Mouse (Mus musculus) liver, embryonic 11.5 days (tissue): ENCODE data around the gene Zcchc2. TPM values are rescaled to one million over a fixed set of nuclear protein-coding genes. Genes with fewer than 3 reads are reported as not detected.
A peak's percentile ranks its signal among the peaks of the same experiment; 100 is the strongest.

Experiments
- ATAC-seq: fragments of 200-750 bp; cut with Nextera tagmentation; replicated peaks from 2 replicates; pipeline ENCODE4 v1.8.0; 2017; ENCODE audit warnings: moderate number of reproducible peaks, mild to moderate bottlenecking, moderate TSS enrichment, moderate library complexity; ENCODE audit not compliant: low FRiP score
- DNase-seq: peaks from one replicate; pipeline ENCODE4 v3.0.0-alpha.2; 2017; ENCODE audit warnings: low spot score
- H3K27ac ChIP-seq: fragments of 300-500 bp; sonication (generic); 2 replicates; pipeline ENCODE4 v1.5.1; 2014; ENCODE audit warnings: mild to moderate bottlenecking, low read depth, low read length, control low read depth
- H3K27me3 ChIP-seq: fragments of 300-500 bp; sonication (generic); replicated peaks from 2 replicates; pipeline ENCODE4 v1.6.1; 2014; ENCODE audit warnings: low read length, mixed read lengths; ENCODE audit not compliant: control insufficient read depth, insufficient read depth
- H3K36me3 ChIP-seq: fragments of 300-500 bp; sonication (generic); 2 replicates; pipeline ENCODE4 v1.6.1; 2014; ENCODE audit warnings: mild to moderate bottlenecking, low read length, moderate library complexity, mixed read lengths; ENCODE audit not compliant: control insufficient read depth, insufficient read depth
- H3K4me1 ChIP-seq: fragments of 300-500 bp; sonication (generic); replicated peaks from 2 replicates; pipeline ENCODE4 v1.6.1; 2014; ENCODE audit warnings: low read length, mixed read lengths; ENCODE audit not compliant: control insufficient read depth, insufficient read depth
- H3K4me2 ChIP-seq: fragments of 300-500 bp; sonication (generic); 2 replicates; pipeline ENCODE4 v1.6.1; 2014; ENCODE audit warnings: mild to moderate bottlenecking, control low read depth, moderate library complexity
- H3K4me3 ChIP-seq: fragments of 300-500 bp; sonication (generic); 2 replicates; pipeline ENCODE4 v1.5.1; 2014; ENCODE audit warnings: low read depth, low read length, control low read depth
- H3K9ac ChIP-seq: fragments of 300-500 bp; sonication (generic); 2 replicates; pipeline ENCODE4 v1.6.1; 2014; ENCODE audit warnings: low read depth, low read length, control low read depth
- H3K9me3 ChIP-seq: fragments of 300-500 bp; sonication (generic); 2 replicates; pipeline ENCODE4 v1.6.1; 2016; ENCODE audit warnings: low read length, inconsistent platforms, mixed read lengths; ENCODE audit not compliant: control insufficient read depth
- WGBS: fragments of 180-500 bp; shearing (Covaris S2); extraction: QIAGEN DNeasy Blood & Tissue Kit; methylation state at CpG from one replicate; pipeline ENCODE4 v1.1.7; 2014; 5-methylcytosine and 5-hydroxymethylcytosine counted together
- polyA plus RNA-seq: library from polyadenylated mRNA; unstranded; fragments of >200 nt; fragmentation: Nextera tagmentation; extraction: Ambion mirVana; gene quantifications from 2 replicates; pipeline ENCODE4 v1.2.1, GENCODE M21; 2014

Zcchc2 gene
- polyA plus RNA-seq, 1 experiment from 2014 or later = 3.4 TPM

- Histone ChIP-seq H3K4me1 (no peaks in the 10 kb centered on the region; the same call in none of the 2 replicates), H3K9me3 (no peaks in the 10 kb centered on the region), H3K27me3 (no peaks in the 10 kb centered on the region), H3K27ac (no peak overlapping the region), H3K4me3 (no peak overlapping the region), H3K4me2 (no peak overlapping the region), H3K9ac (no peak overlapping the region), H3K36me3 (no peaks in the 10 kb centered on the region)
- DNase-seq (no peak), ATAC-seq (no peak)
- WGBS = 75% methylated on average over 6 of the region's 6 CpGs
Observed at GRCm38 (mm10) chr1:105982496-105983364, 7.5 kb upstream of the Zcchc2 start.

- WGBS = 90% methylated on average over 3 of the region's 3 CpGs
- H3K4me1 ChIP-seq = peaks cover 3% of the 10 kb centered on the region
- no peak overlapping the region for H3K9ac ChIP-seq
- no peak overlapping the region for H3K4me3 ChIP-seq
- H3K27ac ChIP-seq = no peak overlapping the region
- ATAC-seq (no peak), DNase-seq (no peak)
- H3K9me3 ChIP-seq = no peaks in the 10 kb centered on the region
- H3K36me3 ChIP-seq = no peaks in the 10 kb centered on the region
- H3K4me2 ChIP-seq = no peak overlapping the region
- H3K27me3 ChIP-seq = no peaks in the 10 kb centered on the region
Observed at GRCm38 (mm10) chr1:105984172-105984571, 6.0 kb upstream of the Zcchc2 start.

GRCm38 (mm10) chr1:105988171-105988570, 2.0 kb upstream of the Zcchc2 start:
- no peaks in the 10 kb centered on the region for H3K9me3 ChIP-seq
- no peak for ATAC-seq
- 67% methylated on average over 3 of the region's 3 CpGs for WGBS
- DNase-seq = no peak
- no peaks in the 10 kb centered on the region for H3K36me3 ChIP-seq
- no peak overlapping the region for H3K27ac ChIP-seq
- no peak overlapping the region for H3K4me2 ChIP-seq
- no peak overlapping the region for H3K4me3 ChIP-seq
- no peaks in the 10 kb centered on the region for H3K27me3 ChIP-seq
- peaks cover 7% of the 10 kb centered on the region for H3K4me1 ChIP-seq
- H3K9ac ChIP-seq = no peak overlapping the region

- DNase-seq = no peak
- Histone ChIP-seq H3K4me3 (peak overlapping the region; percentile 73), H3K27ac (no peak overlapping the region), H3K27me3 (no peaks in the 10 kb centered on the region), H3K9me3 (no peaks in the 10 kb centered on the region), H3K36me3 (no peaks in the 10 kb centered on the region), H3K4me1 (peaks cover 9% of the 10 kb centered on the region), H3K9ac (peak overlapping the region; percentile 69; the same call in 1 of the 2 replicates), H3K4me2 (peak overlapping the region; percentile 97)
- ATAC-seq = no peak
- WGBS = 53% methylated on average over 14 of the region's 14 CpGs
Observed at GRCm38 (mm10) chr1:105988903-105989639, 1.1 kb upstream of the Zcchc2 start.

- Histone ChIP-seq H3K36me3 (no peaks in the 10 kb centered on the region), H3K4me2 (peak overlapping the region; percentile 97), H3K9me3 (no peaks in the 10 kb centered on the region), H3K4me3 (peak overlapping the region; percentile 73), H3K9ac (peak overlapping the region; percentile 69), H3K27ac (peak overlapping the region; percentile 98), H3K27me3 (no peaks in the 10 kb centered on the region), H3K4me1 (peaks cover 14% of the 10 kb centered on the region)
- DNase-seq (no peak), ATAC-seq (peak; percentile 5; the same call in 1 of the 2 replicates)
- 2% methylated on average over 13 of the region's 13 CpGs for WGBS
Observed at GRCm38 (mm10) chr1:105989640-105989984, 594 bp upstream of the Zcchc2 start.

- under 1% methylated on average over 103 of the region's 104 CpGs for whole genome bisulfite sequencing
- H3K9ac ChIP-seq = peak overlapping the region; percentile 81
- DNase-seq (peak; percentile 77), ATAC-seq (peak; percentile 6; the same call in 1 of the 2 replicates)
- H3K27ac ChIP-seq = peak overlapping the region; percentile 98
- H3K4me2 ChIP-seq = peak overlapping the region; percentile 97
- H3K27me3 ChIP-seq = no peaks in the 10 kb centered on the region
- H3K4me3 ChIP-seq = peak overlapping the region; percentile 73
- H3K4me1 ChIP-seq = peaks cover 16% of the 10 kb centered on the region
- H3K36me3 ChIP-seq = no peaks in the 10 kb centered on the region
- H3K9me3 ChIP-seq = no peaks in the 10 kb centered on the region
Observed at GRCm38 (mm10) chr1:105990911-105991761, 930 bp downstream of the Zcchc2 start.

- H3K4me3 ChIP-seq = peak overlapping the region; percentile 73
- H3K36me3 ChIP-seq = no peaks in the 10 kb centered on the region
- DNase-seq (no peak), ATAC-seq (no peak)
- H3K4me1 ChIP-seq = peaks cover 18% of the 10 kb centered on the region
- H3K27ac ChIP-seq = peak overlapping the region; percentile 98
- 19% methylated on average over 17 of the region's 17 CpGs for WGBS
- no peaks in the 10 kb centered on the region for H3K9me3 ChIP-seq
- H3K9ac ChIP-seq = peak overlapping the region; percentile 81
- H3K27me3 ChIP-seq = no peaks in the 10 kb centered on the region
- H3K4me2 ChIP-seq = peak overlapping the region; percentile 97
Observed at GRCm38 (mm10) chr1:105991931-105992837, 2.0 kb downstream of the Zcchc2 start.
